Mouse (Mus musculus): Measurements from ENCODE around the gene Prdm15. TPM values are rescaled to one million over a fixed set of nuclear protein-coding genes. Genes with fewer than 3 reads are reported as not detected.

Gene Prdm15
- polyA plus RNA-seq, 1 experiment from 2014 or later: 9.5 TPM

- no peak overlapping the region for H3K4me3 ChIP-seq (ENCODE audit: low read depth, low read length)
- peak; percentile 44 for ATAC-seq
- H3K4me1 ChIP-seq (ENCODE audit: control insufficient read depth, insufficient read depth, low read length): no peaks in the 10 kb centered on the region
- DNase-seq (ENCODE audit: low spot score): peak; percentile 88
- WGBS: 73% methylated on average over 7 of the region's 7 CpGs
- peaks cover 83% of the 10 kb centered on the region for H3K36me3 ChIP-seq (ENCODE audit: control insufficient read depth, insufficient read depth, low read length)
- no peak overlapping the region for H3K9ac ChIP-seq (ENCODE audit: low read length)
- no peak overlapping the region for H3K4me2 ChIP-seq (ENCODE audit: low read length)
- H3K9me3 ChIP-seq (replicated peaks; ENCODE audit: control insufficient read depth, low read length): no peaks in the 10 kb centered on the region
- H3K27ac ChIP-seq (ENCODE audit: low read depth, low read length): no peak overlapping the region
- H3K27me3 ChIP-seq (replicated peaks; ENCODE audit: control insufficient read depth, insufficient read depth, low read length): no peaks in the 10 kb centered on the region
Measured at GRCm38 (mm10) chr16:97804680-97805547, 46.7 kb downstream of the Prdm15 start.

DNA sequence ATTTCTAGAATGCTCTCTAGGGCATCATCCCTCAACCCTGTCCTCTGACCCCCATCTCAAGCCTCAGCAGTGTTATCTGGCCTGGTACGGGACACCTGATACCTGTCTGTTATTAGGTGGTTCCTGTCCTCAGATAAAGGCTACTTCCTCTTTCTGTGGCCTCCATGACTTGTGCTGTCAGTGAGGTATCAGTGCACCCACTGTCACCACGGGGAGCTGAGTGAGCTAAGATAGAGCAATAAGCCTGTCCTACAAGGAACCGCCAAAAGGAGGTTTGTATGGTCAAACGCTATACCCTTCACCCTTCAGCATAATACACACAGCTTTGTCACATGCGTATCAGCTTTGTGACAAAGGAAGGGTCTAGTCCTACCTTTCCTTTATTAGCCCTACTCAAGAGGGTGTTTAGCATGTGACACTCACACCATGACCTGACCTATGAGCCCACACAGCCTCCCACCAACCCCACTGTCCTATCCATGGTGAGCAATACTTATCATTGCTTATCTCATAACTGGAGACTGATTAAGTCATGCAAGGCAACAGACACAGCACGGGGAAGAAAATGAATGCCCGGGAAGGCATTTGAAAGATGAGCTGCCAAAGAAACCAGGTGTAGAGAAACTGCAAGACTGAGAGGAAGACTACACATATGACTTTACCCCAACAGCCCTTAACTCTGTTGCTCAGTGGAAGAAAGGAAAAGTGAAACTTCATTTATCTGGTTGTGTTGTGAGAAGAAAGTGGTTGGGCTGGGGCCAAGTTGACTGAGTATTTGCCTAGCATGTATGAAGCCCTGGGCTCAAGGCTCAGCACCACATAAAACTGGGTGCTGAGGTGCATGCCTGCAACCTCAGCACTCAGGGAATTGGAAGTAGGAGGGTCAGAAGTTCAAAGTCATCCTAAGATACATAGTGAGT, 53.4 kb downstream of the Prdm15 start:
- peaks cover 80% of the 10 kb centered on the region for H3K36me3 ChIP-seq (ENCODE audit: control insufficient read depth, insufficient read depth, low read length)
- WGBS: 93% methylated on average over 7 of the region's 7 CpGs
- no peaks in the 10 kb centered on the region for H3K4me1 ChIP-seq (ENCODE audit: control insufficient read depth, insufficient read depth, low read length)
- no peaks in the 10 kb centered on the region for H3K9me3 ChIP-seq (replicated peaks; ENCODE audit: control insufficient read depth, low read length)
- no peak overlapping the region for H3K9ac ChIP-seq (ENCODE audit: low read length)
- H3K27ac ChIP-seq (ENCODE audit: low read depth, low read length): no peak overlapping the region
- H3K4me2 ChIP-seq (ENCODE audit: low read length): no peak overlapping the region
- DNase-seq (ENCODE audit: low spot score) (no peak), ATAC-seq (no peak)
- H3K27me3 ChIP-seq (replicated peaks; ENCODE audit: control insufficient read depth, insufficient read depth, low read length): no peaks in the 10 kb centered on the region
- no peak overlapping the region for H3K4me3 ChIP-seq (ENCODE audit: low read depth, low read length)

- ATAC-seq (no peak), DNase-seq (ENCODE audit: low spot score) (no peak)
- no peak overlapping the region for H3K9ac ChIP-seq (ENCODE audit: low read length)
- no peaks in the 10 kb centered on the region for H3K4me1 ChIP-seq (ENCODE audit: control insufficient read depth, insufficient read depth, low read length)
- no peaks in the 10 kb centered on the region for H3K9me3 ChIP-seq (replicated peaks; ENCODE audit: control insufficient read depth, low read length)
- H3K36me3 ChIP-seq (ENCODE audit: control insufficient read depth, insufficient read depth, low read length): peaks cover 84% of the 10 kb centered on the region
- H3K4me3 ChIP-seq (ENCODE audit: low read depth, low read length): no peak overlapping the region
- H3K4me2 ChIP-seq (ENCODE audit: low read length): no peak overlapping the region
- H3K27me3 ChIP-seq (replicated peaks; ENCODE audit: control insufficient read depth, insufficient read depth, low read length): no peaks in the 10 kb centered on the region
- 83% methylated on average over 3 of the region's 3 CpGs for WGBS
- H3K27ac ChIP-seq (ENCODE audit: low read depth, low read length): no peak overlapping the region
Measured at GRCm38 (mm10) chr16:97797212-97797611, 54.4 kb downstream of the Prdm15 start.

DNA sequence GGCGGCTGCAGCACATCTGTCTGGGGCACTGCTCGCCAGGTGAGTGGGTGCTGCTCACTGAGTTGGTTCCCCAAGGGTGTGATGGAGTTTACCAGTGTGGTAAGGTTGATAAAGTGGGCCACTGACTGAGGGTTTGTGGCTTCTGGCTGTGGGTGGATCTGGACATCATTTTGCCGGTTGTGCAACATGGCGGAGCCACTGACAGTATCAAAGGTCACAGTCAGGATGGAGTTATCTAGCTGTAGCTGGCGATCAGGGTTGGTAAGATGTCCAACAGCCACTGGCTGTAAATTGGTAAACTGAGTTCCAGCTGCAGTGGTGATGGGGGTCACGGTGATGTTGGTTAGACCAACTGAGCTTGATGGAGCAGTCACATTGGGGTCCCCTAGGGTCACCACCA, 57.4 kb downstream of the Prdm15 start:
- Histone ChIP-seq H3K4me1 (ENCODE audit: control insufficient read depth, insufficient read depth, low read length) (no peaks in the 10 kb centered on the region), H3K36me3 (ENCODE audit: control insufficient read depth, insufficient read depth, low read length) (peaks cover 74% of the 10 kb centered on the region), H3K4me3 (ENCODE audit: low read depth, low read length) (no peak overlapping the region), H3K9ac (ENCODE audit: low read length) (no peak overlapping the region), H3K27me3 (replicated peaks; ENCODE audit: control insufficient read depth, insufficient read depth, low read length) (no peaks in the 10 kb centered on the region), H3K27ac (ENCODE audit: low read depth, low read length) (no peak overlapping the region), H3K4me2 (ENCODE audit: low read length) (no peak overlapping the region), H3K9me3 (replicated peaks; ENCODE audit: control insufficient read depth, low read length) (no peaks in the 10 kb centered on the region)
- no peak for DNase-seq (ENCODE audit: low spot score)
- WGBS: 95% methylated on average over 6 of the region's 6 CpGs
- ATAC-seq: no peak

DNA sequence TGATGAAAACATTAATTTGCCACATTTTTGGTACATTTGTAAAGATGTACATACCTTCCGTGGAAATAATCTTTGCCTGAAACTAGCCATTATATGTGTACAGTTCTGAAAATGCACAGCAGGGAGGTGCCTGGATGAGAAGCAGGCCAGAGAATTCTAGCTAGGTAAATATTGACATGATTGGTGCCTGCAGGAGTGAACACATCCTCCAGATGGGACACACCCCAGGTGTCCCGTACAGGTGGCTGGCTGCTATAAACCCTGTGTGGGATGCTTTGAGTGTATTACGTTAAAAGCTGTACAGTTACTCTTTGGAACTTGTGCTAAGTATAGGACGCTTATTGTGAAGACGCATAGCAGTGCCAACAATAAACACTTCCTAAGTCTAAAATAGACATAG, 68.6 kb downstream of the Prdm15 start:
- H3K9ac ChIP-seq (ENCODE audit: low read length): no peak overlapping the region
- no peaks in the 10 kb centered on the region for H3K27me3 ChIP-seq (replicated peaks; ENCODE audit: control insufficient read depth, insufficient read depth, low read length)
- H3K36me3 ChIP-seq (ENCODE audit: control insufficient read depth, insufficient read depth, low read length): no peaks in the 10 kb centered on the region
- no peak overlapping the region for H3K4me3 ChIP-seq (ENCODE audit: low read depth, low read length)
- no peaks in the 10 kb centered on the region for H3K9me3 ChIP-seq (replicated peaks; ENCODE audit: control insufficient read depth, low read length)
- ATAC-seq (no peak), DNase-seq (ENCODE audit: low spot score) (no peak)
- WGBS: 91% methylated on average over 5 of the region's 5 CpGs
- no peak overlapping the region for H3K4me2 ChIP-seq (ENCODE audit: low read length)
- H3K4me1 ChIP-seq (ENCODE audit: control insufficient read depth, insufficient read depth, low read length): no peaks in the 10 kb centered on the region; the same call in 1 of the 2 replicates
- no peak overlapping the region for H3K27ac ChIP-seq (ENCODE audit: low read depth, low read length)

DNA sequence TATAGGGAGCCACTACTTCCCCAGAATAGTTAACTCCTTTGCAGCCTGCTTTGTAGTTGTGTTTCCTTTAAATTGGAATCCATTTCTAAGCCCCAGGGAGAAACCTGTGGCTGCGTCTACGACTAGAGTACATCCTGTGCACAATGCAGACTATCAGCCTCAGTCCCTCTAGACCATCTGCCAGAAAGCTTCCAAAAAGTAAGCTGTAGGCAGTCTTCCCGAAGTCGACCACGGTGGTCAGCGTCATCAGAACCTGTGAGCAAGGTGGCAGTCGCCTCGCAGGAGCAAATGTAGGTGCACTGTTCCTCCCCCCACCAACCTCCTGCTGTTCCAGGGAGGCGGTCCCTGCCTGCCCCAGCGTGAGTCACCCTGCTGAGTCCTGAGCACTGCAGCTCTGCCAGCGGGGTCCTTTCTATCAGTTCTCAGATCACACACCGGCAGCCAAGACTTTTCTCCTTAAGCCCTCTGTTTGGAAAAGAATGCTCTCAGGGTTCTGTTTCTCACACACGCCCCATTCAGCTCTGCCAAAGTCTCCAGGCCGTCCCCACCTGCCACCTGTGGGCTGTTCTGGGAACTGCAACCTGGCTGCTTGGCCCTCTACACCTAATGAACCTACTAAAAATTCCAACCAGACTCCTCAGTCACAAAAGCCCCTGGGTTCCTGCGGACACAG, 73.2 kb downstream of the Prdm15 start:
- Histone ChIP-seq H3K36me3 (ENCODE audit: control insufficient read depth, insufficient read depth, low read length) (no peaks in the 10 kb centered on the region), H3K27me3 (replicated peaks; ENCODE audit: control insufficient read depth, insufficient read depth, low read length) (no peaks in the 10 kb centered on the region), H3K9me3 (replicated peaks; ENCODE audit: control insufficient read depth, low read length) (no peaks in the 10 kb centered on the region), H3K4me1 (ENCODE audit: control insufficient read depth, insufficient read depth, low read length) (no peaks in the 10 kb centered on the region; the same call in 1 of the 2 replicates), H3K9ac (ENCODE audit: low read length) (no peak overlapping the region), H3K4me3 (ENCODE audit: low read depth, low read length) (no peak overlapping the region), H3K27ac (ENCODE audit: low read depth, low read length) (no peak overlapping the region), H3K4me2 (ENCODE audit: low read length) (peak overlapping the region; percentile 23; the same call in 1 of the 2 replicates)
- DNase-seq (ENCODE audit: low spot score) (peak; percentile 77), ATAC-seq (peak; percentile 73)
- 20% methylated on average over 15 of the region's 15 CpGs for WGBS

DNA sequence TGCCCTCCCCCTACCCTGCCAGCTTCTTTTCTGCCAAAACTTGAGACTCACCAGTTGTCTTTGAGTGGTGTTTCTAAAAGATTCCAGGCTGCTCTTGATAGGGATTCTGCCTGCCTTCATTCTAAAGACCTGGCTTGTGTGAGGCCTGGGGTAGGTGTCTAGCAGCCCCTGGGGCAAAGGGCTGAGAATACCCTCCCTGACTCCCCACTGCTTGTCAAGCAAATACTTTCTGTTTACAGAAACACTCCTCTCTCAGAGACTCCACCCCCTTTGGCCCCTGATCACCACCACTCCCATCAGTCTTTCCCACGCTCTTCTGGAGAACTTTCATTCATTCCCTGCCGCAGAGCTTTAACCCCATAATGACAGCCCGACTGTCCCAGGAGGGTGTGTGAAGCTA, 85.1 kb downstream of the Prdm15 start:
- Histone ChIP-seq H3K27ac (ENCODE audit: low read depth, low read length) (no peak overlapping the region), H3K4me2 (ENCODE audit: low read length) (no peak overlapping the region), H3K9me3 (replicated peaks; ENCODE audit: control insufficient read depth, low read length) (no peaks in the 10 kb centered on the region), H3K4me1 (ENCODE audit: control insufficient read depth, insufficient read depth, low read length) (peaks cover 5% of the 10 kb centered on the region; the same call in 1 of the 2 replicates), H3K4me3 (ENCODE audit: low read depth, low read length) (no peak overlapping the region), H3K9ac (ENCODE audit: low read length) (no peak overlapping the region), H3K27me3 (replicated peaks; ENCODE audit: control insufficient read depth, insufficient read depth, low read length) (peaks cover 36% of the 10 kb centered on the region), H3K36me3 (ENCODE audit: control insufficient read depth, insufficient read depth, low read length) (no peaks in the 10 kb centered on the region)
- no peak for ATAC-seq
- no peak for DNase-seq (ENCODE audit: low spot score)
- WGBS: 33% methylated on average over 3 of the region's 3 CpGs

GRCm38 (mm10) chr16:97764626-97765025, 87.0 kb downstream of the Prdm15 start:
- no peak overlapping the region for H3K4me2 ChIP-seq (ENCODE audit: low read length)
- H3K27me3 ChIP-seq (replicated peaks; ENCODE audit: control insufficient read depth, insufficient read depth, low read length): peaks cover 39% of the 10 kb centered on the region
- H3K4me3 ChIP-seq (ENCODE audit: low read depth, low read length): no peak overlapping the region
- H3K9ac ChIP-seq (ENCODE audit: low read length): no peak overlapping the region
- ATAC-seq (no peak), DNase-seq (ENCODE audit: low spot score) (no peak)
- H3K9me3 ChIP-seq (replicated peaks; ENCODE audit: control insufficient read depth, low read length): no peaks in the 10 kb centered on the region
- H3K27ac ChIP-seq (ENCODE audit: low read depth, low read length): no peak overlapping the region
- no peaks in the 10 kb centered on the region for H3K36me3 ChIP-seq (ENCODE audit: control insufficient read depth, insufficient read depth, low read length)
- WGBS: 59% methylated on average over 2 of the region's 2 CpGs
- H3K4me1 ChIP-seq (ENCODE audit: control insufficient read depth, insufficient read depth, low read length): peaks cover 5% of the 10 kb centered on the region; the same call in 1 of the 2 replicates

Data from forebrain, embryonic 14.5 days (tissue).